In the genomic region with DNA sequence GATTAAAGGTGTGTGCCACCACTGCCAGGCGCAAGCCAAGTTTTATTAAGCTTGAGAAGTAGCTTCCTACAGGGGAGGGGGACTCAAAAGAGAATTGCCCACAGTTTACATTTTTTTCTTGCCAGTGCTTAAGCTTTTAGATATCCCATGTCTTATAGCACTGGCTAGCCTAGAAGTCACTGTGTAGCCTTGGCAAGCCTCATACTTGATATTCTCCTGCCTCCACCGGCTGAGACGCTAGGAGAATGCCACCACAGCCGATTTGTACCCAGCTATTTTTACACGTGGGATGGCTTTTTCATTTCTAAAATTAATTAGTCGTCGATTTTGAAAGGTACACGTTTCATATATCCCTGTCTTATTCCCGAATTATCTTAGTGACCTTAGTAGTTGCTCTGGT, we compare ENCODE assay signal across 8 mouse cellular contexts. TPM values are rescaled to one million over a fixed set of nuclear protein-coding genes. Genes with fewer than 3 reads are reported as not detected.
DNase-seq lines count a peak whose midpoint lies in the region; ATAC-seq and TF ChIP-seq lines count a peak whose summit lies in the region.

No protein-coding gene starts in this region.

- no peak for TF ChIP-seq CTCF in liver, adult 2 months (IDR thresholded peaks at IDR 0.05; ENCODE audit: low read depth, low read length)

- H3K36me3 ChIP-seq in liver, adult 2 months (ENCODE audit: control insufficient read depth, insufficient read depth, low read length), result peaks cover 41% of the 10 kb centered on the region
- peaks cover 64% of the 10 kb centered on the region for H3K36me3 ChIP-seq in embryonic facial prominence, embryonic 15.5 days
- peaks cover 23% of the 10 kb centered on the region for H3K36me3 ChIP-seq in intestine, embryonic 15.5 days
- peaks cover 70% of the 10 kb centered on the region for H3K36me3 ChIP-seq in neural tube, embryonic 13.5 days

- 19% methylated on average over 9 of the region's 9 CpGs for WGBS in liver, adult 2 months
- WGBS in embryonic facial prominence, embryonic 15.5 days, result 27% methylated on average over 9 of the region's 9 CpGs
- WGBS in intestine, embryonic 15.5 days, result 28% methylated on average over 9 of the region's 9 CpGs
- 35% methylated on average over 9 of the region's 9 CpGs for WGBS in neural tube, embryonic 13.5 days

- peak overlapping the region; percentile 27 for H3K27ac ChIP-seq in liver, adult 2 months (replicated peaks; ENCODE audit: insufficient read depth, low read depth, low read length)
- H3K27ac ChIP-seq in embryonic facial prominence, embryonic 15.5 days (replicated peaks), result peak overlapping the region; percentile 69
- no peak overlapping the region for H3K27ac ChIP-seq in intestine, embryonic 15.5 days
- peak overlapping the region; percentile 68 for H3K27ac ChIP-seq in neural tube, embryonic 13.5 days (replicated peaks)

- peak; percentile 44 for DNase-seq in liver, adult 2 months (ENCODE audit: extremely low read depth, low read depth, low spot score)
- no peak for DNase-seq in liver
- no peak for DNase-seq in adrenal gland, postnatal 36 days
- no peak for DNase-seq in left cerebral cortex, postnatal 14 days (ENCODE audit: low spot score in 2 of 2)

- no peaks in the 10 kb centered on the region for H3K9me3 ChIP-seq in embryonic facial prominence, embryonic 15.5 days (replicated peaks)
- H3K9me3 ChIP-seq in intestine, embryonic 15.5 days, result no peaks in the 10 kb centered on the region
- H3K9me3 ChIP-seq in neural tube, embryonic 13.5 days, result no peaks in the 10 kb centered on the region

- no peak for TF ChIP-seq POLR2A in liver, adult 2 months (IDR thresholded peaks at IDR 0.05; ENCODE audit: extremely low read depth, insufficient read depth, low read length)

- H3K9ac ChIP-seq in liver, adult 2 months (ENCODE audit: low read depth, low read length), result peak overlapping the region; percentile 10; the same call in 1 of the 2 replicates
- peak overlapping the region; percentile 26; the same call in 1 of the 2 replicates for H3K9ac ChIP-seq in embryonic facial prominence, embryonic 15.5 days
- no peak overlapping the region for H3K9ac ChIP-seq in intestine, embryonic 15.5 days
- H3K9ac ChIP-seq in neural tube, embryonic 13.5 days, result peak overlapping the region; percentile 55

- peak overlapping the region; percentile 31; the same call in 1 of the 2 replicates for H3K4me3 ChIP-seq in liver, adult 2 months (ENCODE audit: insufficient read depth, low read depth, low read length)
- peak overlapping the region; percentile 97 for H3K4me3 ChIP-seq in embryonic facial prominence, embryonic 15.5 days (replicated peaks)
- H3K4me3 ChIP-seq in intestine, embryonic 15.5 days (replicated peaks), result peak overlapping the region; percentile 96
- H3K4me3 ChIP-seq in neural tube, embryonic 13.5 days, result peak overlapping the region; percentile 94

- peaks cover 7% of the 10 kb centered on the region; the same call in 1 of the 2 replicates for H3K79me2 ChIP-seq in liver, adult 2 months (ENCODE audit: control insufficient read depth, insufficient read depth, low read length)

- peaks cover 7% of the 10 kb centered on the region; the same call in 1 of the 2 replicates for H3K4me1 ChIP-seq in liver, adult 2 months (ENCODE audit: control insufficient read depth, insufficient read depth, low read length)
- H3K4me1 ChIP-seq in embryonic facial prominence, embryonic 15.5 days, result peaks cover 29% of the 10 kb centered on the region
- H3K4me1 ChIP-seq in intestine, embryonic 15.5 days (replicated peaks), result peaks cover 14% of the 10 kb centered on the region
- H3K4me1 ChIP-seq in neural tube, embryonic 13.5 days (replicated peaks), result peaks cover 34% of the 10 kb centered on the region

- no peaks in the 10 kb centered on the region for H3K27me3 ChIP-seq in liver, adult 2 months (ENCODE audit: control insufficient read depth, insufficient read depth, low read length)
- no peaks in the 10 kb centered on the region for H3K27me3 ChIP-seq in embryonic facial prominence, embryonic 15.5 days
- H3K27me3 ChIP-seq in intestine, embryonic 15.5 days (replicated peaks), result no peaks in the 10 kb centered on the region
- no peaks in the 10 kb centered on the region for H3K27me3 ChIP-seq in neural tube, embryonic 13.5 days

- ATAC-seq in embryonic facial prominence, embryonic 15.5 days (ENCODE audit: insufficient number of reproducible peaks, low FRiP score, low TSS enrichment, low read depth), result no peak
- ATAC-seq in intestine, embryonic 15.5 days, result no peak
- peak; percentile 54 for ATAC-seq in neural tube, embryonic 13.5 days (ENCODE audit: low read depth)
- no peak for ATAC-seq in granulocyte monocyte progenitor cell, adult 5-6 weeks (replicated peaks; ENCODE audit: poor library complexity, severe bottlenecking)

- H3K4me2 ChIP-seq in embryonic facial prominence, embryonic 15.5 days (replicated peaks), result peak overlapping the region; percentile 82
- peak overlapping the region; percentile 83 for H3K4me2 ChIP-seq in intestine, embryonic 15.5 days (replicated peaks)
- H3K4me2 ChIP-seq in neural tube, embryonic 13.5 days, result peak overlapping the region; percentile 95

- intact Hi-C loops in left cerebral cortex, postnatal 14 days (cut with DNase I), result loop anchor here (5.0 kb wide), 1 partner anchor 417 kb away; no protein-coding TSS in a partner anchor

RNA-seq across cellular contexts. Expression of gene Syf2, which starts 0.5 kb away (rescaled TPM):
- 34.4 and 48.0 TPM in 2 replicates for total RNA-seq in liver, adult 2 months (2014; rRNA removed)
- 11.8 and 12.2 TPM in 2 replicates for polyA plus RNA-seq in liver, adult 2 months (2012; rRNA removed)
- 77.8 and 83.6 TPM in 2 replicates for polyA plus RNA-seq in embryonic facial prominence, embryonic 15.5 days (2015; fragmentation: Nextera tagmentation; extraction: Ambion mirVana)
- polyA plus RNA-seq in intestine, embryonic 15.5 days (2015; fragmentation: Nextera tagmentation; extraction: Ambion mirVana), result 60.0 and 63.7 TPM in 2 replicates
- 76.8 and 82.1 TPM in 2 replicates for polyA plus RNA-seq in neural tube, embryonic 13.5 days (2015; fragmentation: Nextera tagmentation; extraction: Ambion mirVana)
- 100 to 1,000 TPM in 1 of 2 experiments, 10 to 100 TPM in 1; 84.2 to 102 TPM for total RNA-seq in adrenal gland, postnatal 36 days (2021)
- total RNA-seq in left cerebral cortex, postnatal 14 days (2021), result 10 to 100 TPM; 39.0 to 39.1 TPM
- 43.5 and 50.5 TPM in 2 replicates for total RNA-seq in granulocyte monocyte progenitor cell, adult 5-6 weeks (2014; fragmentation: Nextera tagmentation)
- 180 and 201 TPM in 2 replicates for total RNA-seq in granulocyte monocyte progenitor cell, adult 5-6 weeks (2017)

RNA-seq across cellular contexts. Expression of gene Rsrp1, which starts 6.8 kb away (rescaled TPM):
- total RNA-seq in liver, adult 2 months (2014; rRNA removed), result 200 and 206 TPM in 2 replicates
- polyA plus RNA-seq in liver, adult 2 months (2012; rRNA removed), result 345 and 403 TPM in 2 replicates
- polyA plus RNA-seq in embryonic facial prominence, embryonic 15.5 days (2015; fragmentation: Nextera tagmentation; extraction: Ambion mirVana), result 505 and 540 TPM in 2 replicates
- polyA plus RNA-seq in intestine, embryonic 15.5 days (2015; fragmentation: Nextera tagmentation; extraction: Ambion mirVana), result 450 and 479 TPM in 2 replicates
- 485 and 516 TPM in 2 replicates for polyA plus RNA-seq in neural tube, embryonic 13.5 days (2015; fragmentation: Nextera tagmentation; extraction: Ambion mirVana)
- total RNA-seq in adrenal gland, postnatal 36 days (2021), result 100 to 1,000 TPM; 378 to 436 TPM
- 100 to 1,000 TPM; 261 to 276 TPM for total RNA-seq in left cerebral cortex, postnatal 14 days (2021)
- total RNA-seq in granulocyte monocyte progenitor cell, adult 5-6 weeks (2014; fragmentation: Nextera tagmentation), result 476 and 614 TPM in 2 replicates
- total RNA-seq in granulocyte monocyte progenitor cell, adult 5-6 weeks (2017), result 134 and 184 TPM in 2 replicates

RNA-seq across cellular contexts. Expression of gene Tmem50a, which starts 15.4 kb away (rescaled TPM):
- 109 and 115 TPM in 2 replicates for total RNA-seq in liver, adult 2 months (2014; rRNA removed)
- polyA plus RNA-seq in liver, adult 2 months (2012; rRNA removed), result 90.6 and 92.7 TPM in 2 replicates
- 190 and 193 TPM in 2 replicates for polyA plus RNA-seq in embryonic facial prominence, embryonic 15.5 days (2015; fragmentation: Nextera tagmentation; extraction: Ambion mirVana)
- 146 and 154 TPM in 2 replicates for polyA plus RNA-seq in intestine, embryonic 15.5 days (2015; fragmentation: Nextera tagmentation; extraction: Ambion mirVana)
- 224 and 230 TPM in 2 replicates for polyA plus RNA-seq in neural tube, embryonic 13.5 days (2015; fragmentation: Nextera tagmentation; extraction: Ambion mirVana)
- total RNA-seq in adrenal gland, postnatal 36 days (2021), result 100 to 1,000 TPM; 229 to 405 TPM
- 100 to 1,000 TPM; 125 to 129 TPM for total RNA-seq in left cerebral cortex, postnatal 14 days (2021)
- total RNA-seq in granulocyte monocyte progenitor cell, adult 5-6 weeks (2014; fragmentation: Nextera tagmentation), result 136 and 149 TPM in 2 replicates
- 263 and 287 TPM in 2 replicates for total RNA-seq in granulocyte monocyte progenitor cell, adult 5-6 weeks (2017)

Comparison
In these comparisons a context has a peak if more than half of its experiments do, and no peak if none do; other contexts are left out.
1. H3K4me3 ChIP-seq: peak in every context shown above with its lines; median percentile 97 in embryonic facial prominence, embryonic 15.5 days; 96 in intestine, embryonic 15.5 days; 94 in neural tube, embryonic 13.5 days; 31 in liver, adult 2 months.